Mouse (Mus musculus) bone marrow, adult 2 months (tissue): ENCODE data around the gene Gm28308.

Experiments used
- CTCF ChIP-seq: fragments of 200-500 bp; IDR thresholded peaks from 2 replicates; pipeline ENCODE4 v1.5.1; 2011; ENCODE audit warnings: low read length, control low read depth; ENCODE audit not compliant: control insufficient read depth, insufficient read depth
- POLR2A ChIP-seq: fragments of 200-500 bp; IDR thresholded peaks from 2 replicates; pipeline ENCODE4 v1.6.1; 2011; ENCODE audit warnings: low read depth, mild to moderate bottlenecking, control low read depth, low read length, borderline replicate concordance; ENCODE audit not compliant: control insufficient read depth

- TF ChIP-seq CTCF = no peak
- TF ChIP-seq POLR2A = no peak
Measured at GRCm38 (mm10) chr6:52154044-52154443, 59.1 kb downstream of the Gm28308 start.
